Mouse (Mus musculus): Measurements from ENCODE around the gene Acat3.
"Not testable (repeated sequence)": the region's sequence is repeated elsewhere in the genome, so short reads cannot be mapped to it uniquely, and the experiment has no call there.

Gene Acat3

DNA sequence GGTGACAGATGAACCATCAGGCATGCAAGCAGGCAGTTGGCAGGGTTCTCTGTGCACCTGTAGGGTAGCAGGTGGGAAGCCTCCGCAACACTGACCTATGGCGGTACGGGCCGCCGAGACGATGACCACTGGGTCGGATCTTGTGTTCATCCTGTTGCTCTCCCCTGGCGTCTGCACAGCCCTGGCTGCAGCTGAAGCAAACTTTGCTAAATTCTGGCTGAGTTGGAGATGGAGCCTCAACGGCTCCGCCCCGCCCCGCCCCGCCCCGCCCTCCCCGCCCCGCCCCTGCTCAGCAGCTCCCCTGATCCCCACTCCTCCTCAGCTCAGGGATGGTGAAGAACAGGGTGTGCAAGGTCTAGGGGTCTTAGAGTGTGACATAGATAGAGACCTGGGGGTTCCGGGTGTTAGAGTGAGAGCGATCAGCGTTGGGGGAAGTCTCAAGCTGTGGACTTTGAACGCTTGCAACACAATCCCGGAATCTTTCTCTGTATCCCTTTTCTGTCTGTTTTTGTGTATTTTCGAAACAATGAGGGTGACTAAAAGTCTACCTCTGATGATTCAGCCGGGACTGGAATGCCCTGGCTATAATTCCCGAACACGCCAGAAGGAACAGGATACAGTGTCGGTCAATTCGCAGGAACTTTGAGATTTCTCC lies at the start of gene Acat3:
Acat3 (minus strand) TSS at position 450 of the 655 bp plus-strand sequence.
- no peak for DNase-seq

DNA sequence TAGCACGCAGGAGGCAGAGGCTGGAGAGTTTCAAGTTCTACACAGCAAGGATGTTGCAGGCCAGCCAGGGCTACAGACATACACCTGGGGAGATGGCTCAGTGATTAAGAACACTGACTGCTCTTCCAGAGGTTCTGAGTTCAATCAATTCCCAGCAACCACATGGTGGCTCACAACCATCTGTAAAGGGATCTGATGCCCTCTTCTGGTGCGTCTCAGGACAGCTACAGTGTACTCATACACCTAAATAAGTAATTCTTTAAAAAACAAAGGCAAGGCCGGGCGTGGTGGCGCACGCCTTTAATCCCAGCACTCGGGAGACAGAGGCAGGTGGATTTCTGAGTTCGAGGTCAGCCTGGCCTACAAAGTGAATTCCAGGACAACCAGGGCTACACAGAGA lies 47.7 kb upstream of the Acat3 start:
- DNase-seq = peak; percentile 35 to 43

DNA sequence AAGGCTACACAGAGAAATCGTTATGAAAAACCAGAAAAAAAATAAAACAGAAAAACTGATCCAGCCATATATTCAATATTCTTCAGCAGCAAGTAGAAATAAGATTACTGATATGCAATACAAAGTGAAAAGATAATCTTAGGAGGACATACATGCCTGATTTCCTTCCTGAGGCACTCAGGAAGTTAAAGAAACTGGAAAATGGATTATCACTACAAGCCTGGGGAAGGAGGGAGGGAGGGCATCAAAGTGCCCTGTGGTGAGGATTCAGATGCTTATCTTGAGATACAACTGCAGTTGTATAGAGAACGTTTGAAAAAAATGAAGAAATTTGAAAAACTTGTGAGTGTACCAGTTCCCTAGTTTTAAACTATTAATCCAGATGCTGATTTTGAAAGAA lies 43.6 kb upstream of the Acat3 start:
- DNase-seq = no peak

DNA sequence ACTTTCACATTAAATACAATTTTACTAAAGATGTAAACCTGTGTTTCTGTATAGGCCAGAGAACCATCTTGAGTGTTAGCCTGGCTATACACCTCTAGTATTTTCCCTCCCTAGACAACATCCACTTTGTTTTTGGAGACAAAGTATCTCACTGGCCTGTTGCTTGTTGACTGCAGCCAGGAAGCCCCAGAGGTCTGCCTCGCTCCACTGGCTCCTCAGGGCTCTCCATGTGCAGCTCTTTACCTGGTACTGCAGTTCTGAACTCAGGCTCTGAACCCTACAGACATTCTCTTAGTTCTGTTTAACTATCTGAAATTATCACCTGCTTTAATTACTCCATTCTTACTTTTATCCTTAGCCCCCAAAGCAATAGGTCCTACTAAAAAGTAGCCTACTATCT lies 38.1 kb upstream of the Acat3 start:
- DNase-seq = no peak

DNA sequence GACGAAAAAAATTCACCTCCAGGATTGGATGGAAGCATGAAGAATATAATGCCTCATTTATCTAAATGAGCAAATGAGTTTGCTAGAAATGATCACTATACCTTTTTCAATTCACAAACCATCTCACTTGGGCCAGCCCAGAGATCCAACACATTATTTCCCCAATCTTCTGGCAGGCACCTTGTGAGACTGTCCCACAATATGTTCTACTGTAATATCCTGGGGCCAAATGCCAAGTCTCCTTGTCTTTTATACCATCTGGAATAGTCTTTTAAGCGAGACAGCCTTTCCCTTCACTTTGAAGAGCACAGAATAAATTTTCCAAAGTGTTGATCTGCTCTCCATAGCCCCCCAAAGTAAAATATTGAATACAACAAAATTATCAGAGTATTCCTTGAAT lies 33.5 kb upstream of the Acat3 start:
- no peak for DNase-seq

DNA sequence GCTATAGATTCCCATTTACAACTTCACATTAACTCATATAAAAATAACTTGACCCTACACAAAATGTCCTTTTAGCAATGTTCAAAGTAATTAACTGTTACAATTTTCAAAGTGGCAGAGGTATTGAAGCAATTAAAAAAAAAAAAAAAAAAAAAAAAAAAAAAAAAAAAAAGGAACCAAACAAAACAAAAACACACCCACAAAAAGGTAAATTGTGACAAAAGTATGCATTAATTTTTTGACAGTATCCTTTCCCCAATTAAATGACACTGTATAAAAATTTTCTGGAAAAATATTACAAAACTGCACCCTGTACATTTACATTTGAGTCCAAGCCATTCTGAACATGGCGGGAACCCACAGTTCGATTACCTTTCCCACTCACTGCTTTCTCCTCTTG lies 26.8 kb upstream of the Acat3 start:
- no peak for DNase-seq

DNA sequence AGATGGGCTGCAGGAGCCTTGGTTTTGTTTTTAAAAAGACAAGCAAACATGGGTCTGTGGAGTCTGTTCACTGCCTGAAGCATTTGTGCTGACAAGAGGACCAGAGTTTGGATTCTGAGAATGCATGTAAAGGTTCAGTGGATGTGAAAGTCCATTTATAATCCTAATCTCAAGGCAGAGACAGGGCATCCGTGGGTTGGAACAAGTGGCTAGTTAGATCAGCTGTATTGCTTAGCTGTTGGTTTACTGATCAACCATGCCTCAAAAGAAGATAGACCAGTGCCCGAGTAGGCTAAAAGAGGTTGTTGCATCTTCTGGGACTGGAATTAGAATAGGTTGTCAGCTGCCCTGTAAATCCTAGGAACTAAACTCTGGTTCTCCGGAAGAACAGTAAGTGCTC lies 23.1 kb upstream of the Acat3 start:
- DNase-seq = no peak

DNA sequence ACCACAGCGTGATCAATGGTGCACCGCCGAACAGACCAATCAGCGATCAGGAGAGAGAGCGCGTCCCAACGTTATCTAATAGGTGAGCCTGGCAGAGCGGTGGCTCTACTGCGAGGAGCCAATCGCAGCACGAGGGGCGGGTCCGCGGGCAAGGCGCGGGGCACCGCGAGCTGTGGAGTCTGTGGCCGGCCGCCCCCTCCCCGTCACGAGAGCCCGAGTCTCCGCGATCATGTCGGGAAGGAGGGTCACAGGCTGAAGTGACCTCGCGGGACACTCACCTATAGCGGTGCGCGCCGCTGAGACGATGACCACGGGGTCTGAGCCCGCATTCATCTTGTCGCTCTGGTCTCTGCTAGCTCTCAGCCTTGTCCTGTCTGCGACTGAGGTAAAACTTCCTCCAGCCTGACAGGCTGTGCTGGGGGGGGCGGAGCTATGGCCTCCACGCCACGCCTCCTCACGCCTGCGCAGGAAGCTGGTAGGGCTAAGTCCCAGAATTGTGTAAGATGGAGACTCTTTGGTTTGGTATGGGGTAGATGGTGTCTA lies 20.0 kb upstream of the Acat3 start, which contains the start of gene Acat2:
Acat2 (minus strand) TSS at position 417 of the 543 bp plus-strand sequence.
- peak; percentile 97 to 98 for DNase-seq

DNA sequence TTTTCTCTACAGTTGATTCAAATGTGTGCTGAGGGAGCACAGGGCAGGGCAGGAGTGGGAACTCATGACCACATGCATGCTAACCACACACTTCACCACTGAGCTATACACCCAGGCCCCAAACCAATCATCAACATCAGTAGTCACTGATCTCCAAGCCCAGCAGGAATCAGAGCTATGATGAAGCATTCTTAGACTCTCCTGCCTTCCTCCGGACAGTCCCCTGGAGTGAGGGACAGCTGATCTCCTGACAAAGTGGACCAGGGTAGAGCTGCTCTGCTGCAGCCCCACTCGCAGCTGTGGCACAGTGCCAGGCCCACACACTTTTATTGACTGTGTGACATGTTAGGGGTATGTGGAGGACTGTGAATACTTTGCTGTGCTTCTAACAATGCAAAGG lies 19.0 kb upstream of the Acat3 start:
- DNase-seq = not testable (repeated sequence)

DNA sequence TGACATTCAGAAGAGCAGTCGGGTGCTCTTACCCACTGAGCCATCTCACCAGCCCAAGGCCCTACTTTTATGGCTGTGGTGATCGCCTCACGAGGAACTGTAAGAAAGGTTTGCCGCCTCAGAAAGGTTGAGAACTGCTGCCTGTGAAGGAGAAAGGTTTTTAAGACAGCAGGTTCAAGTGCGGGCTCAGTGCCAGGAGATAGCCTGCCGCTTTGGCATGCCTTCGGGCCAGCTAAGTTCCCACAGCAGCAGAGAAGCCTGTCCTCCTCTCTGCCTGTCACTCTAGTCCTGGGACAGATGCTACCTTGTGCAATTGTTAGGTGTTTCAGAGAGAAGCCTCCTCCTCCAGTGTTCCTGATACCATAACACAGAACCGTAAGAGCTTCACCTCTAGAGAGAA lies 16.3 kb upstream of the Acat3 start:
- DNase-seq = no peak

DNA sequence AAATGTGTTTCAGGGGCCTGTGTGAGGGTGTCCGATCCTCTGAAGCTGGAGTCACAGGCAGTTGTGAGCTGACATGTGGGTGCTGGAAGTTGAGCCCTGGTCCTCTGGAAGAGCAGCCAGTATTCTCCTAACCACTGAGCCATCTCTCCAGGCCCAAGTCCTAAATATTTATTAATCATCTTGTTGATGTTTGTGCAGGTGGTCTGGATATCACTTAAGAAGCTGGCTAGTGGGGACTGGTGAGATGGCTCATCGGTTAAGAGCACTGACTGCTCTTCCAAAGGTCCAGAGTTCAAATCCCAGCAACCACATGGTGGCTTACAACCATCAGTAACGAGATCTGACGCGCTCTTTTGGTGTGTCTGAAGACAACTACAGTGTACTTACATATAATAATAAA lies 9.3 kb upstream of the Acat3 start:
- no peak for DNase-seq

DNA sequence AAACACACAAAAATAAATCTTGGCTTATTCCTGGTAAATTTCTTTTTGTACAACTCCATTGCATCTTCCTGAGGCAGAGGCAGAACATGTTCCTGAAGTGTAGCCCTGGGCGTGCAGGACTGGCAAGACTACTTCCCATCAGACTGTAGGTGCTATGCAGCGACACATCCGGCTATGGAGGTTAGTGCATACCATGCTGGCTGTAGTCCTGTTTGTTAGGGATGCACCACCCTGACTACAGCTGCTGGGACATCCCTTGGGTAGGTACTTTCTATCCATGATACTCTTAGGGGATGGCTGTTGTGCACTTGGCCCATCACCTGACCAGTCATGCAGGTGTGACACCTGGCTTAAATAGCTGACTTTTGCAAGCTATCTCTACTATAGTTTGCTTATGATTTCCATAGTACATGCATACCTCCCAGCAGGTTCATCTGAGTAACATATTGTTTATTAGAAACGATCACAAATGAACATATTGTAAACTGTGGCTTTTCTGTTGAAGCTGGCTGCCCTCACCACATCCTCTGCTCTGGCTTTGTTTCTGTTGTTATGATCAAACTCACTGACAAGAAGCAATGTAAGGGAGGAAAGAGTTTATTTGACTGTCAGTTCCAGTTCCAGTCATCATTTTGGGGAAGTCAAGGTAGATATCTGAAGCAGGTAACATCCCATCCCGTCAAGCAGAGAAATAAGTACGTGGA lies 2.2 kb upstream of the Acat3 start:
- DNase-seq = no peak

DNA sequence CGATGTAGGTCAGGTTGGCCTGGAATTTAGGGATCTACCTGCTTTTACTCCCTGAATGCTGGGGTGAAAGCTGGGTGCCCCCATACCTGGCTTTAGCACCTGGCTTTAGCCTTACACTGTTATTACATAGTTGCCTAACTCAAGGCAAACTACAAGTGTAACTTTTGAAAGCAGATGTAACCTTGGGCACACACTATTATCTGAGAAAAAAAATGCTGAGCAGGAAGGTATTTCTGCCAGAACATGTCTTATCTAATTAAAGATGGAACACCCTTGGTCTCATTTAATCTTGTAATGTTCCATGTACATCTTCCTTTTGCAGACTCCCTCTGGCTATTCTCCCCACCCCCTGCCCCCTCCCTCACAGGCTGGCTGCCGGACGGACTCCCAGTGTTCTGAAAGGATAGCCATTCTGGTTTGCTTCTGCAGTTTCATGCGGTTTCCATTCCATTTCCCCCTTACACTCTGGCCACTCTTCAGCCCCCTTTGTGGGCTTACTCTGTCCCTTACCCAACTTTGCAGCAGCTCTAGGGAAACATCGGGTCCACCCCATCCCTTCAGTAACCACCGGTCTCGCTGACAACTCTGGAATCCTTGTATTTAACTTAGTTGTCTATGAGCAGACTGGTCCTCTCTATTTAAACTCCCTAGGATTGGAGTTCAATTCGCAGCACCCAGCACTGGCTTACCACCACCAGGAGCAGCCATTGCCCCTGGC lies 1.3 kb upstream of the Acat3 start:
- no peak for DNase-seq

DNA sequence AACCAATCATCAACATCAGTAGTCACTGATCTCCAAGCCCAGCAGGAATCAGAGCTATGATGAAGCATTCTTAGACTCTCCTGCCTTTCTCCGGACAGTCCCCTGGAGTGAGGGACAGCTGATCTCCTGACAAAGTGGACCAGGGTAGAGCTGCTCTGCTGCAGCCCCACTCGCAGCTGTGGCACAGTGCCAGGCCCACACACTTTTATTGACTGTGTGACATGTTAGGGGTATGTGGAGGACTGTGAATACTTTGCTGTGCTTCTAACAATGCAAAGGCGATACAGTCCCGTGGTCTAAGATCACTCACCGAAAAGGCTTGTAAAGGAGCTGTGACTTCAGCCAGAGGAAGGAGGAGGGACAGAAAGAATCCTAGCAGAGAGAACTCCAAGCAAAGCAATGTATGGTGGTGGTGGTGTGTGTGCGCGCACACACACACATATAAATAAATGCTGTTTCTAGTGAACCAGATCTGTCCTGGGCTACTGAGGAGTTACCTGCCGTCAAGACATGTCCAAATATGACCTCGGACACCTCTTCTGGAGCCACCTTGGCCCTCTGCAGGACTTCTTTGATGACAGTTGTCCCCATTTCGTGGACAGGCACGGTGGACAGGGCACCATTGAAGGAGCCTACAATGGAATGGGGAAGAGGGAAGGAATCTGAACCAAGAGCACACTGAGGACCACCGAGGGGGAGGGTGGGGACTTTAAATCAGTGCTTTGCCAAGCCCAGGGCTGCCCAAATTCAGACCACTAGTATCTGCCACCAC lies 837 bp downstream of the Acat3 start:
- not testable (repeated sequence) for DNase-seq

DNA sequence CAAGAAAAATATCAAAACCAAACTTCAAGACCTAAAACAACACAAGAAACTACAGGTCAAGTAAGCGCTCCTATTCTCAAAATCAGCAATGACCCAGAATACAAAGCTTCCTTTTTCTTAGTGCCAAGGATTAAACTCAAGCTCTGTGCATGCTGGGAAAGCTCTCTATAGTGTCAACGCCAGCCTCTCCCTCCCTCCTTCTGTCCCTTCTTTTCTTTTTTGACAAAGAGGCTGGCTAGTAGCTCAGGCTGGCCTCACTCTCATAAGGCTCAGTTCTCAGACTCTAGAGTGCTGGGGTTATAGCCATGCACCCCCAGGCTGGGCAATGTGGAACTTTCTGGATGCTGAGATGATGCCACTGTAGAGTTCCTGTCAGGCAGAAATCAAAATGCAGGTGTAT lies 2.3 kb downstream of the Acat3 start:
- DNase-seq = no peak

DNA sequence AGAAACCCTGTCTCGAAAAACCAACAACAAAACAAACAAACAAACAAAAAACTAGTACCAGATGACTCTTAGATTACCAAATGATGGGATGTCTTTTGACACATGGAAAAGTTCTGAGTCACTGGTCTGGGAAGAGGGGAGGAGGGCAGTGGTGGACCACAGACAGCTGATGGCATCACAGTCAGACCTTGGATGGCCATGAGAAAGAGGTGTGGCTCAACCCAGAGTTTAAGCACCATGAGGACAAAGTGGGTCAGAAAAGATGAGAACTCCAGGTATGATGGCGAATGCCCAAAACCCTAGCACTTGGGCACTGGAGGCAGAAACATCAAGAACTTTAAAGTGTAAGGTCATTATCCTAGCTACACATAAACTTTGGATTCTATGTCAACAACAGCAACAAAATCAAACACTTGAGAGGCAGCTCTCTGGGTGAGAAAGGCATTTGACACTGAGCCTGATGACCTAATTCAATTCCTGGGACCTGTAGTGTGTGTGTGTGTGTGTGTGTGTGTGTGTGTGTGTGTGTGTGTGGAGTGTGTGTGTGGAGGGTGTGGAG lies 2.9 kb downstream of the Acat3 start:
- no peak for DNase-seq

DNA sequence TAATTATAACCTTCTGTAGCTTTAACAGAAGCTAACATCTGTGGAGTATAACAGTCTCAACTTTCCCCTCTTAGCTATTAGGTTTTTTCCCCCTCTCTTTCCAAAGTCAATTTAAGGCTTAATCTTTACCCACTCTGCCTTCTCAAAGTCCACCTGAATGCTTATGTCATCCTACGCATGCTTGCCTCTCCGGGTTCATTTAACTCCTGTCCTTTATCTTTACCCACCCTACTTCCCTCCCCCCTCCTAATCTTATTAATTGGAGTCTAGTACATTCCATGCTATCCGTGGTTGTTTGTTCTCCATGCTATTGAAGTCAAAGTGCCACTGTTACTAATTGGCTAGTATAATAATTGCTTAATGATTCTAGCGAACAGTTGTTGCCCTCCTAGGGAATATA lies 4.7 kb downstream of the Acat3 start:
- no peak for DNase-seq

DNA sequence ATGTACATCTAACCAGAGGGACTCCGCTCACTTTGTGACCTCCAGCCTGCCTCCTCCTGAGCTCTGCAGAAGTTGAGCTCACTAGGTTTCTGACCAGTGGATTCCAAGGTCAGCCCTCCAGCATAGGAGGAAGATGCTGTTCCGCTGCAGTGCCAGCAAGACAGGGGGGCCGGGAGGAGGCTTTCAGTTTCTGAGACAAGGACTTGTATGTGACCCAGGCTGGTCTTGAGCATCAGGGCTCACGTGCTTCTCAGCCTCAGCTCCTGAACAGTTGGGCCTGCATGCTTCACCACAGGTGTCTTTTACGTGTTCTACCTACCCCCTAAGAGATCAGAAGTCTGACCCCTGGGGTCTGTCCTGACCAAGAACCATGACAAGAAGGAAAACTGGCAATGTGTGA lies 8.8 kb downstream of the Acat3 start:
- DNase-seq = not testable (repeated sequence)

DNA sequence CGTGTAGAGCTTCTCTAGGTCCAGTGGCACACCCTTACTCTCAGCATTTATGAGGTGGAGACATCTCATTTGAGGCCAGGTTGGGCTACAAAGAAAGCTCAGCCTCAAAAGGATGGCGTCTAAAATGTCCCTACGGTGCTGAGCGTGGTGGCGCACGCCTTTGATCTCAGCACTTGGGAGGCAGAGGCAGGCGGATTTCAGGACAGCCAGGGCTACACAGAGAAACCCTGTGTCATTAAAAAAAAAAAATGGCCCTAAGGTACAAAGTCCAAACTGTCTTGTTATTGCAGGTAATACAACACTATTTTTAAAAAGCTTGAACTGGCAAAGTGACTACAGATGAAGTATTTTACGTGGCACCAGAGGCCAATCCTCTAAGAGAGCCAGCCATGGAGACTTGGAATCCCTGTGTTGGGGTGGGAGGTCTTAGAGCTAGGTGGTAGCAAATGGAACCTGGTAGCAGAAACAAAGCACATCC lies 14.7 kb downstream of the Acat3 start:
- DNase-seq = no peak

DNA sequence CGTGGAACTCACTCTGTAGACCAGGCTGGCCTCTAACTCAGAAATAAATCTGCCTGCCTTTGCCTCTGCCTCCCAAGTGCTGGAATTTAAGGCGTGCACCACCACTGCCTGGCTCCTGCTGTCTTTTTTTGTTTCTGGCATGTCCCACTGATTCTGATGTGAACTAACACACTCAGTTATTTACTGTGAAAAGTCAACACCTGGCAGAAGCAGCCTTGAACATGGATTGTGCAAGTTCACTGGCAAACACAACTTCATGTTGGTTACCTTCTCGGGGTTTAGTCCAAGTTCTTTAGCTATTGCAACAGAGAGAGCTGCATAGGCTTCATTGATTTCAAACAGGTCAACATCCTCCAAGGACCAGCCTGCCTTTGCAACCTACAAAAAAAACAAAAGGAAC lies 15.4 kb downstream of the Acat3 start:
- DNase-seq = no peak

DNA sequence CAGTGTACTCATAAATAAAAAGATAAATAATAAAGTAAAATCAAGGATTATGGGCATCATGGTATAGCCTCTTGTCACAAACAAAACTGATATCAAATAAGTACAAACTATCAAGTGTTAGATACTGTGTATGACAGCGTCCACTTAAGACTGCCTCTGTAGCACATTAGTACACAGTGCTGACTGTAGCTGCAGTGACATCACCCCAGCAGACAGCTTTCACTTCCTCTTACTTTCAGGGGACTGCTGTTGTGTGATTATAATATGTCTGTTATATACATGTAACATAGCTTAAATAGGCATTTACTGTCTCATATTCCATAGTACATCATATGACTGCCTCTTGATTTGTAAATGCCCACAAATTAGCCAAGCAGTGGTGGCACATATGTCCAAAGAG lies 19.3 kb downstream of the Acat3 start:
- DNase-seq = peak; percentile 50 to 66

DNA sequence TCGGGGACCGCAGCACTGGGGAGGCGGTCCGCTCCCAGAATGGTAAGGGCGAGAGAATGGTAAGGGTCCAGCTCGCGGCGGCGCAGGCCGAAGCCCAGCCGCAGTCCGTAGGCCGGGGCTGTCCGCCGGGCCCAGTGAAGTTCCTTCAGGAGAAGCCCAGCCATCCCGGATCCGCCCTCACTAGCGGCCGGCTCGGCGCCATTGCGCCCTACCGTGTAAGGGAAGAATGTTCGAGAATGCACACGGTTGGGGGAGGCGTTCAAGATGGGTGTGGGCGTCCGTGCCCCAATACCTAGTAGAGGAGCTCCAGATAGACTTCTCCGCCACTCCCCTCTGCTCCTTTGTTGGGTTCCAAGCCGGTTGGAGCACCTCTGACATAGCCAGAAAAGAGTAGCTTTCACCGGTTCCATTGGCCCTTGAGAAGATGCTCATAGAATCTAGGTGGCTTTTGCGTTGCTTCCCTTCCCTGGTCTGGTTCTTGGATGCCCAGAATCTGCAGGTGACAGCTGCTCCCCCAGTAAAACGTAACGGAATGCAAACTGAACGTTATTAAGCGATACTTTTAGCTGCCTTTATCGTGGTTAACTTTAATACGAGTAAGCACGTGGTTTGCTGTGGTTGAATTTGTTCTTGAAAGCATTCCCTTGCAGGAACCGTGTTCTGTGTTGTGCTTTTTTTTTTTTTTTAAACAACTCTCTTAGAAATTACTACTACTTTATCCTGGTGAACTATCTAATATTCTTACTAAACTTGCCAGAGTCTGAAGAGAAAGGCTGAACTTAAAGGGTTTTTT lies 23.6 kb downstream of the Acat3 start:
- DNase-seq = peak; percentile 58 to 60

Data from B cell, adult 2 months (primary cell).